Mouse (Mus musculus) heart, postnatal 0 days (tissue): ENCODE measurements around the gene Hoxb5. TPM values are rescaled to one million over a fixed set of nuclear protein-coding genes. Genes with fewer than 3 reads are reported as not detected.

Experiments
- ATAC-seq: fragments of 200-750 bp; cut with Nextera tagmentation; 2 replicates; pipeline ENCODE4 v1.8.0; 2017; ENCODE audit warnings: low read depth, moderate number of reproducible peaks, moderate library complexity; ENCODE audit not compliant: insufficient read depth
- DNase-seq: peaks from one replicate; pipeline ENCODE4 v3.0.0-alpha.2; 2016; ENCODE audit warnings: low spot score
- H3K27ac ChIP-seq: fragments of 300-500 bp; sonication (generic); 2 replicates; pipeline ENCODE4 v1.5.1; 2014; ENCODE audit warnings: low read depth, mild to moderate bottlenecking
- H3K27me3 ChIP-seq: fragments of 300-500 bp; sonication (generic); 2 replicates; pipeline ENCODE4 v1.6.1; 2014; ENCODE audit warnings: low read length, mixed read lengths; ENCODE audit not compliant: control insufficient read depth, insufficient read depth
- H3K36me3 ChIP-seq: fragments of 300-500 bp; sonication (generic); replicated peaks from 2 replicates; pipeline ENCODE4 v1.6.1; 2014; ENCODE audit warnings: low read length, mixed read lengths; ENCODE audit not compliant: control insufficient read depth, insufficient read depth
- H3K4me1 ChIP-seq: fragments of 300-500 bp; sonication (generic); 2 replicates; pipeline ENCODE4 v1.6.1; 2014; ENCODE audit warnings: antibody characterized with exemption; ENCODE audit not compliant: control insufficient read depth, insufficient read depth
- H3K4me2 ChIP-seq: fragments of 300-500 bp; sonication (generic); 2 replicates; pipeline ENCODE4 v1.6.1; 2014; ENCODE audit warnings: low read depth, mild to moderate bottlenecking, low read length, moderate library complexity
- H3K4me3 ChIP-seq: fragments of 300-500 bp; sonication (generic); 2 replicates; pipeline ENCODE4 v1.5.1; 2014; ENCODE audit warnings: low read depth, low read length
- H3K9ac ChIP-seq: fragments of 300-500 bp; sonication (generic); replicated peaks from 2 replicates; pipeline ENCODE4 v1.6.1; 2014; ENCODE audit warnings: low read depth, low read length, mixed read lengths
- H3K9me3 ChIP-seq: fragments of 300-500 bp; sonication (generic); replicated peaks from 2 replicates; pipeline ENCODE4 v1.6.1; 2016; ENCODE audit warnings: low read length; ENCODE audit not compliant: control insufficient read depth
- CTCF ChIP-seq: IDR thresholded peaks from 2 replicates; pipeline ENCODE4 v1.5.1; 2016; ENCODE audit warnings: antibody characterized with exemption, control low read depth, low read depth
- EP300 ChIP-seq: IDR thresholded peaks from 2 replicates; pipeline ENCODE4 v1.6.1; 2016; ENCODE audit warnings: antibody characterized with exemption, low read depth
- WGBS: fragments of 180-500 bp; shearing (Covaris S2); extraction: QIAGEN DNeasy Blood & Tissue Kit; methylation state at CpG from one replicate; pipeline ENCODE4 v1.1.7; 2014; 5-methylcytosine and 5-hydroxymethylcytosine counted together
- polyA plus RNA-seq: library from polyadenylated mRNA; unstranded; fragments of >200 nt; fragmentation: Nextera tagmentation; extraction: Ambion mirVana; gene quantifications from 2 replicates; pipeline ENCODE4 v1.2.1, GENCODE M21; 2015
- total RNA-seq: library from RNA; depleted of rRNA; stranded (reverse); fragments of >200 nt; gene quantifications from 2 replicates; pipeline ENCODE4 v1.2.3, GENCODE M21; 2014; ENCODE audit warnings: low replicate concordance

Gene Hoxb5
- total and polyA plus RNA-seq, 2 experiments from 2014 or later = 0.08 to 0.19 TPM

DNA sequence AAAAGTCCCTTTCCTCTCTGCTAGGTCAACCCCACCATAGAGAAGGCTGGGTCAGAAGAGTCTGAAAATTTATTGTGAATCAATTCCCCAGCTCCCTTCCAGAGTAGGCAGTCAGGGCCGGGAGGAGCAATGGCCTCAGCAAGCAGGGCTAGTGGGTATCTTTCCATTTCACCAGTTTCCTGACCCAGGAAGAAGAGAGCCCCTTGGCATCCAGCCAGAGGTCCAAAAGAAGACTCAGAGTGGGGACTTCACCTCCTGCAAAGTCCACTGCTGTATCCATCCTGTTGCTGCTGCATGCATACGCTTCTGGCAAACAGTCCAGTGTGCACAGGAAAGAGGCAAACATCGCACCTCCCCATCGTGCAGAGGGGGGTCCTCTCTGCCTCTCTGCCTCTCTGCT, 27.2 kb upstream of the Hoxb5 start:
- DNase-seq = no peak
- TF ChIP-seq CTCF (no peak), EP300 (no peak)
- Histone ChIP-seq H3K36me3 (no peaks in the 10 kb centered on the region), H3K4me3 (no peak overlapping the region), H3K4me2 (no peak overlapping the region), H3K9ac (no peak overlapping the region), H3K9me3 (no peaks in the 10 kb centered on the region), H3K27ac (no peak overlapping the region), H3K27me3 (peaks cover 100% of the 10 kb centered on the region), H3K4me1 (no peaks in the 10 kb centered on the region)
- 8% methylated on average over 4 of the region's 4 CpGs for WGBS
- no peak for ATAC-seq

DNA sequence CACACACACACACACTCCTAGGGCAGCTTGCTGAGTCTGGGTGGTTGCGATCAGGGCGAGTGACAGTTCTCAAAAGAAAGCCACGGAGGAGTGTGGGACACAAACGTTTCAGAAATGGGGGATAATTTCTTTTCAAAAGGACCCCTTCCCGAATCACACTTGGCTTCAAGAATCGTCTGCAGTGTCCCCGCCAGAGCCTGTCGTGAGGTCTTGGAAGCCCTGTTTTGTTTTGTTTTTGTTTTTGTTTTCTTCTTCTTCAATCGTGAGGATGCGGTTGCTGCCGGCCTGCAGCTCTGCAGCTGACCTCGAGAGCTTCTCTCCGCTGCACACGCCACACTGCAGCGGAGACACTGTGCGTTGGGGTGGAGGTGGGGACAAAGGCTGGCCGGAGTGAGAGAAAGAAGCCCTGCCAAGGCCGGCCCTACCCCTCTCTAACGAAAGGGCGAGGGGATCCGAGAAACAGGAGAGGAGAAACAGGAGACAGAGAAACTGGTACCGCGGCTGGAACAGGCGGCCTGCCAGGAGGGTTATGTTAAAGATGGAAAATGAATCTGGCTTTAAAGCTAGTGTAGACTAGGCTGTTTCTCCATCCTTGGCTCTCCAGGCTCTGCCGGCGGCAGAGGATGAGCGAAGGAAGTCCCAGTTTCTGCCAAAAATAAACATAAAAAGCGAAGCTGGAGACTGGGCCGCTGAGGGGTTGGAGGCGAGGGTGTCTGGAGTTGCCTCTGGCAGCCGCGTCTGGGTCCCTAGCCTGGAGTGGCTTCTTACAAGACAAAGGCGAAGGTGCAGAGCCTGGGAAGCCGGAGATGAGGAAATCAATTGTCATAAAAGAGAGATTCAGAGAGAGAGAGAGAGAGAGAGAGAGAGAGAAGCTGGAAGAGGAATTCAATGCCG, 25.7 kb upstream of the Hoxb5 start:
- WGBS = 3% methylated on average over 35 of the region's 35 CpGs
- no peak for TF ChIP-seq CTCF
- TF ChIP-seq EP300 = no peak
- Histone ChIP-seq H3K4me3 (no peak overlapping the region), H3K9me3 (no peaks in the 10 kb centered on the region), H3K4me1 (no peaks in the 10 kb centered on the region), H3K27me3 (peaks cover 100% of the 10 kb centered on the region), H3K36me3 (no peaks in the 10 kb centered on the region), H3K9ac (no peak overlapping the region), H3K27ac (no peak overlapping the region), H3K4me2 (no peak overlapping the region)
- ATAC-seq (no peak), DNase-seq (no peak)

DNA sequence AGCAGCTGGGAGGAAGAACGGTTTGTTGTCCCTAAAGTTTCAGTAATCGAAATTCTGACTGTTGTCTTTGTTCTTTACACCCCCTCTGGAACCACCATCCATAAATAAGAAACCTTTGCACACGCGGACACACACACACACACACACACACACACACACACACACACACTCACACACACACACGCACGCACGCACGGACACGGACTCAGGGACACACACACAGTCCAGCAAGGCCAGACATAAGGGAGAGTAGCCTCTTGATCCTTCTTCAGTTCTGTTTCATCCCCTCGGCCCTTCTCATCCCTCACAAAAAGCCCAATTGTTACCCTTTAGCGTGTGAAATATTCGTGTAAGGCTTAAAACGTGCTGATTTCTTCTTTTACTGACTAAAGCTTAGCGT, 24.8 kb upstream of the Hoxb5 start:
- H3K4me1 ChIP-seq = no peaks in the 10 kb centered on the region
- WGBS = 17% methylated on average over 14 of the region's 14 CpGs
- no peaks in the 10 kb centered on the region for H3K9me3 ChIP-seq
- H3K9ac ChIP-seq = no peak overlapping the region
- ATAC-seq = no peak
- peaks cover 100% of the 10 kb centered on the region for H3K27me3 ChIP-seq
- no peaks in the 10 kb centered on the region for H3K36me3 ChIP-seq
- H3K4me3 ChIP-seq = no peak overlapping the region
- no peak overlapping the region for H3K27ac ChIP-seq
- no peak for TF ChIP-seq CTCF
- TF ChIP-seq EP300 = no peak
- H3K4me2 ChIP-seq = no peak overlapping the region
- DNase-seq = no peak

DNA sequence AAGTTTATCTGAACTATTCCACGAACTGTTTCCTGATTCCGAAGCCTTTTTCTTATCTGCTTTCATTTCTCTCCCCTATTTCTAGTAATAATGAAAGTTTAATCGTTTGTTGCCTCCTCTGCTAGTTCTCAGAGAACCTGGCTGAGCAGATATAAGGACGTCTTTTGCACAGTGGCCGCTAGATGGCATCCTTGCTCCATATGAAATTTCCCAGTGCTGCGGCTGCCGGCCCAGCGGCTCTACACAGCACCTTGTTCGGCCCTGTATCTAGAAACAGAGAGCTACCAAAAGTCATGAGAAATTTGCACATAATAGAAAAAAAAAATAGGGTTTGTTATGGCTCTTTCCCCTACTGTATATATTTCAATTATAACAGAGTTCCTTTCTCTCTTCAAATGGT, 24.4 kb upstream of the Hoxb5 start:
- no peak overlapping the region for H3K27ac ChIP-seq
- no peak overlapping the region for H3K4me2 ChIP-seq
- H3K4me3 ChIP-seq = no peak overlapping the region
- H3K27me3 ChIP-seq = peaks cover 100% of the 10 kb centered on the region
- no peaks in the 10 kb centered on the region for H3K9me3 ChIP-seq
- no peaks in the 10 kb centered on the region for H3K4me1 ChIP-seq
- H3K9ac ChIP-seq = no peak overlapping the region
- DNase-seq (peak; percentile 69), ATAC-seq (peak; percentile 76)
- H3K36me3 ChIP-seq = no peaks in the 10 kb centered on the region
- TF ChIP-seq CTCF = peak; percentile 77
- TF ChIP-seq EP300 = no peak
- 1% methylated on average over 9 of the region's 9 CpGs for WGBS

DNA sequence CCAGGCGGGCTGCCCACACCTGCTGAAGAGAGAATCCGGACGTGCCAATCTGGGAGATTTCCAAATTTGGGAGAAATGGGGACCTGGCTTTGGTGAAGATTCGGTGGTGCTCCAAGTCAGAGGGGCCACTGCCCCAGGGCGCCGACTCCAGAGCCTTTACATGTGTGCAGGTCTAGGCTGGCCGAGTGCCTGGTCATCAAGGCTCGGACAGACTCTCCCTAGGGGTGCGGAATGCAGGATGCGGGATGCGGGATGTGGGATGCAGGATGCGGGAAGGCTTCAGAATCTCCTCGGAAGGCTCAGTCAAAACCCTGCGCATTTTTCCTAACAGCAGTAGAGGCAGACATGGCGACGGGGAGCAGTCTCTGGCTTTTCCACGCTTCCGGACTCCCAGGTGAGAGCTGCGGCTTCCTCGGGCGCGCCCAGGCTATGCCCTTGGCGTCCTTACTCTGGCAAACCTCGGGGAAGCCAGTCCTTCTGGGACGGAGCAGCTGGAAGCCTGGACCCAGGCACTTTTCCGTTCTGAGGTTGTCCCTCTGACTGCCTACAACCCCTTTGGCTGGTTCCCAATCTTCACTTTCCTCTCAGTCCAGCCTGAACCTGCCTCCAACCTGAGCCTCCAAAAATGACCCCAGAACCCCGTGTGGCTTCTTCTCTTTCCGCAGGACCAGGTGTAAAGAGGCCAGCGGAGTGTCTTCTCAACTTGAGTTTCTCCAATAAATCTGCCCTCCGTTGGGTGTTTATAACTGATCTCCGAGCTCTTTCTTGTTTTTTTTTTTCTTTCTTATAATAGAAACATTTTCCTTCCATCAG, 23.5 kb upstream of the Hoxb5 start:
- no peaks in the 10 kb centered on the region for H3K36me3 ChIP-seq
- H3K9ac ChIP-seq = no peak overlapping the region
- no peak for DNase-seq
- WGBS = 4% methylated on average over 31 of the region's 31 CpGs
- H3K27me3 ChIP-seq = peaks cover 100% of the 10 kb centered on the region
- no peaks in the 10 kb centered on the region for H3K4me1 ChIP-seq
- H3K27ac ChIP-seq = no peak overlapping the region
- TF ChIP-seq CTCF (no peak), EP300 (no peak)
- no peak for ATAC-seq
- H3K9me3 ChIP-seq = no peaks in the 10 kb centered on the region
- H3K4me3 ChIP-seq = no peak overlapping the region
- H3K4me2 ChIP-seq = no peak overlapping the region
